Mouse (Mus musculus): ENCODE data around the gene Umodl1. TPM values are rescaled to one million over a fixed set of nuclear protein-coding genes. Genes with fewer than 3 reads are reported as not detected.

The Umodl1 gene
- total and polyA plus RNA-seq, 3 experiments: 1.0 to 4.5 (median 1.6) TPM

GRCm38 (mm10) chr17:30977290-30977689 is 22.9 kb downstream of the Umodl1 start:
- dilution Hi-C loops (cut with MboI; ENCODE audit: extremely low pct_ligation_motif_present, extremely low pct_unique_long_range_greater_than_20kb, low sequenced_read_pairs): no loop called here
- H3K79me2 ChIP-seq (replicated peaks; ENCODE audit: control insufficient read depth, extremely low read depth, insufficient read depth, poor library complexity, severe bottlenecking): no peaks in the 10 kb centered on the region
- H3K27ac ChIP-seq (ENCODE audit: insufficient read depth, low read depth): no peak overlapping the region
- no peak for DNase-seq (ENCODE audit: extremely low read depth)
- peaks cover 58% of the 10 kb centered on the region for H3K27me3 ChIP-seq (replicated peaks)
- peaks cover 6% of the 10 kb centered on the region for H3K9me3 ChIP-seq (replicated peaks; ENCODE audit: low read length)
- no peak overlapping the region for H3K4me3 ChIP-seq (replicated peaks in 1 of 3; ENCODE audit: low read depth in 2 of 3, low read length in 2 of 3, poor library complexity in 1 of 3)
- in situ Hi-C loops (cut with MboI; ENCODE audit: low pct_ligation_motif_present, low pct_unique_long_range_greater_than_20kb, low sequenced_read_pairs): no loop called here
- no peak overlapping the region for H3K4me2 ChIP-seq (ENCODE audit: insufficient read depth, low read depth, poor library complexity, severe bottlenecking)
- no peak overlapping the region for H3K9ac ChIP-seq (ENCODE audit: insufficient read depth, low read depth)
- H3K36me3 ChIP-seq (replicated peaks in 1 of 2; ENCODE audit: control insufficient read depth in 1 of 2, insufficient read depth in 1 of 2, low read length in 1 of 2): no peaks in the 10 kb centered on the region
- H3K4me1 ChIP-seq (ENCODE audit: control insufficient read depth in 1 of 2, insufficient read depth in 2 of 2): no peaks in the 10 kb centered on the region
- no peak for TF ChIP-seq UBTF (IDR thresholded peaks at IDR 0.05; ENCODE audit: low read depth, low read length)
- no peak for TF ChIP-seq CTCF (conservative IDR thresholded peaks at IDR 0.05 in 1 of 2, IDR thresholded peaks at IDR 0.05 in 1 of 2; ENCODE audit: low read depth in 2 of 2, low read length in 2 of 2)
- no peak for TF ChIP-seq MXI1 (IDR thresholded peaks at IDR 0.05; ENCODE audit: low read depth, low read length)
- TF ChIP-seq PAX5 (IDR thresholded peaks at IDR 0.05; ENCODE audit: low read length): no peak
- TF ChIP-seq ELF1 (IDR thresholded peaks at IDR 0.05; ENCODE audit: low read depth, low read length): no peak
- TF ChIP-seq MAX (IDR thresholded peaks at IDR 0.05; ENCODE audit: low read length): no peak
- no peak for TF ChIP-seq MEF2A (IDR thresholded peaks at IDR 0.05; ENCODE audit: borderline replicate concordance, low read depth, low read length)
- TF ChIP-seq JUND (conservative IDR thresholded peaks at IDR 0.05; ENCODE audit: low read depth, low read length): no peak
- TF ChIP-seq USF2 (conservative IDR thresholded peaks at IDR 0.05; ENCODE audit: low read depth, low read length): no peak
- no peak for TF ChIP-seq ZC3H11A (IDR thresholded peaks at IDR 0.05; ENCODE audit: low read depth, low read length)
- no peak for TF ChIP-seq BHLHE40 (IDR thresholded peaks at IDR 0.05; ENCODE audit: low read depth, low read length)
- TF ChIP-seq ZKSCAN1 (IDR thresholded peaks at IDR 0.05; ENCODE audit: borderline replicate concordance, low read depth, low read length): no peak
- no peak for TF ChIP-seq NELFE (IDR thresholded peaks at IDR 0.05; ENCODE audit: low read depth, low read length)
- no peak for TF ChIP-seq JUN (IDR thresholded peaks at IDR 0.05; ENCODE audit: insufficient read depth, low read depth, low read length)
- no peak for TF ChIP-seq SIN3A (IDR thresholded peaks at IDR 0.05; ENCODE audit: low read length)

DNA sequence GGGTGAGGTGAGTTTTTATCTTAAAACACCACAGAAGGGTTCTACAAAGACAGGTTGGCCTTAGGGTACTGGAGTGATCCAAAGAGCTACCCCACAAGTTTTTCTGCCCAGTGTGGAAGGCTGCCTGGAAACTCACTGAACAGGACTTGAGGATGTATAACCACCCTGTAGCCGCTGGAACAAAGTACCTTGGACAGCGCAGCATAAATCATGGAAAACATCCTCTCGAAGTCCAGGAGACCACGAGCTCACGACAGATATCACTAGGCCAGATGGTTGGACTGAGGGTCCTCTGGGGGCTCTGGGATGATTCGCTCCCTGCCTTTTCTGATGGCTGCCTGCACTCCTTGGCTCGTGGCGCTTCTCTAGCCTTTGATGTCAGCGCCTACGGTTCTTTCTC is 24.1 kb downstream of the Umodl1 start:
- Histone ChIP-seq H3K4me2 (ENCODE audit: insufficient read depth, low read depth, poor library complexity, severe bottlenecking) (no peak overlapping the region), H3K4me1 (ENCODE audit: control insufficient read depth in 1 of 2, insufficient read depth in 2 of 2) (no peaks in the 10 kb centered on the region), H3K9ac (ENCODE audit: insufficient read depth, low read depth) (no peak overlapping the region), H3K4me3 (replicated peaks in 1 of 3; ENCODE audit: low read depth in 2 of 3, low read length in 2 of 3, poor library complexity in 1 of 3) (no peak overlapping the region), H3K79me2 (replicated peaks; ENCODE audit: control insufficient read depth, extremely low read depth, insufficient read depth, poor library complexity, severe bottlenecking) (no peaks in the 10 kb centered on the region), H3K27me3 (replicated peaks) (peaks cover 67% of the 10 kb centered on the region), H3K36me3 (replicated peaks in 1 of 2; ENCODE audit: control insufficient read depth in 1 of 2, insufficient read depth in 1 of 2, low read length in 1 of 2) (no peaks in the 10 kb centered on the region), H3K9me3 (replicated peaks; ENCODE audit: low read length) (peaks cover 6% of the 10 kb centered on the region), H3K27ac (ENCODE audit: insufficient read depth, low read depth) (no peak overlapping the region)
- dilution Hi-C loops (cut with MboI; ENCODE audit: extremely low pct_ligation_motif_present, extremely low pct_unique_long_range_greater_than_20kb, low sequenced_read_pairs) (no loop called here), in situ Hi-C loops (cut with MboI; ENCODE audit: low pct_ligation_motif_present, low pct_unique_long_range_greater_than_20kb, low sequenced_read_pairs) (no loop called here)
- DNase-seq (ENCODE audit: extremely low read depth): no peak
- TF ChIP-seq SMC3 (IDR thresholded peaks at IDR 0.05; ENCODE audit: low read depth, low read length) (no peak), BHLHE40 (IDR thresholded peaks at IDR 0.05; ENCODE audit: low read depth, low read length) (no peak), KAT2A (IDR thresholded peaks at IDR 0.05; ENCODE audit: insufficient replicate concordance, low read length) (no peak), ELF1 (IDR thresholded peaks at IDR 0.05; ENCODE audit: low read depth, low read length) (no peak), JUND (conservative IDR thresholded peaks at IDR 0.05; ENCODE audit: low read depth, low read length) (no peak), SIN3A (IDR thresholded peaks at IDR 0.05; ENCODE audit: low read length) (no peak), UBTF (IDR thresholded peaks at IDR 0.05; ENCODE audit: low read depth, low read length) (no peak), MEF2A (IDR thresholded peaks at IDR 0.05; ENCODE audit: borderline replicate concordance, low read depth, low read length) (no peak), HCFC1 (IDR thresholded peaks at IDR 0.05; ENCODE audit: low read depth, low read length) (no peak), EP300 (IDR thresholded peaks at IDR 0.05; ENCODE audit: low read length) (no peak), POLR2A (IDR thresholded peaks at IDR 0.05; ENCODE audit: low read depth, low read length) (no peak), RCOR1 (conservative IDR thresholded peaks at IDR 0.05; ENCODE audit: low read depth, low read length) (no peak), NELFE (IDR thresholded peaks at IDR 0.05; ENCODE audit: low read depth, low read length) (no peak), NRF1 (IDR thresholded peaks at IDR 0.05; ENCODE audit: low read depth, low read length) (no peak), ZMIZ1 (IDR thresholded peaks at IDR 0.05; ENCODE audit: low read depth, low read length) (no peak), RAD21 (IDR thresholded peaks at IDR 0.05; ENCODE audit: low read depth, low read length) (no peak), CTCF (conservative IDR thresholded peaks at IDR 0.05 in 1 of 2, IDR thresholded peaks at IDR 0.05 in 1 of 2; ENCODE audit: low read depth in 2 of 2, low read length in 2 of 2) (no peak)

All from CH12.LX (cell line).